Mouse (Mus musculus) liver, embryonic 13.5 days (tissue): ENCODE results near the gene Mdfic. TPM values are rescaled to one million over a fixed set of nuclear protein-coding genes. Genes with fewer than 3 reads are reported as not detected.

ENCODE experiments used
- ATAC-seq: fragments of 200-750 bp; cut with Nextera tagmentation; 2 replicates; pipeline ENCODE4 v1.8.0; 2017; ENCODE audit warnings: low read depth, mild to moderate bottlenecking, moderate number of reproducible peaks, moderate library complexity
- DNase-seq: peaks from one replicate; pipeline ENCODE4 v3.0.0; 2022
- H3K27ac ChIP-seq: fragments of 300-500 bp; sonication (generic); 2 replicates; pipeline ENCODE4 v1.5.1; 2015; ENCODE audit warnings: moderate library complexity, mild to moderate bottlenecking, inconsistent platforms
- H3K27me3 ChIP-seq: fragments of 300-500 bp; sonication (generic); 2 replicates; pipeline ENCODE4 v1.6.1; 2015; ENCODE audit warnings: mild to moderate bottlenecking, inconsistent platforms
- H3K36me3 ChIP-seq: fragments of 300-500 bp; sonication (generic); 2 replicates; pipeline ENCODE4 v1.6.1; 2015; ENCODE audit warnings: mild to moderate bottlenecking, inconsistent platforms
- H3K4me1 ChIP-seq: fragments of 300-500 bp; sonication (generic); replicated peaks from 2 replicates; pipeline ENCODE4 v1.6.1; 2015; ENCODE audit warnings: inconsistent platforms
- H3K4me2 ChIP-seq: fragments of 300-500 bp; sonication (generic); 2 replicates; pipeline ENCODE4 v1.6.1; 2015; ENCODE audit warnings: inconsistent platforms, mild to moderate bottlenecking, moderate library complexity
- H3K4me3 ChIP-seq: fragments of 300-500 bp; sonication (generic); replicated peaks from 2 replicates; pipeline ENCODE4 v1.5.1; 2015; ENCODE audit warnings: mild to moderate bottlenecking, inconsistent platforms
- H3K9ac ChIP-seq: fragments of 300-500 bp; sonication (generic); 2 replicates; pipeline ENCODE4 v1.6.1; 2015; ENCODE audit warnings: mild to moderate bottlenecking, inconsistent platforms
- H3K9me3 ChIP-seq: fragments of 300-500 bp; sonication (generic); replicated peaks from 2 replicates; pipeline ENCODE4 v1.6.1; 2016; ENCODE audit warnings: inconsistent platforms
- WGBS: fragments of 180-500 bp; shearing (Covaris S2); methylation state at CpG from one replicate; pipeline ENCODE4 v1.1.7; 2015; ENCODE audit not compliant: insufficient replicate concordance; 5-methylcytosine and 5-hydroxymethylcytosine counted together
- polyA plus RNA-seq: library from polyadenylated mRNA; unstranded; fragments of >200 nt; fragmentation: Nextera tagmentation; extraction: Ambion mirVana; gene quantifications from 2 replicates; pipeline ENCODE4 v1.2.1, GENCODE M21; 2015

Mdfic gene
- polyA plus RNA-seq, 1 experiment from 2014 or later = 0.96 TPM

DNA sequence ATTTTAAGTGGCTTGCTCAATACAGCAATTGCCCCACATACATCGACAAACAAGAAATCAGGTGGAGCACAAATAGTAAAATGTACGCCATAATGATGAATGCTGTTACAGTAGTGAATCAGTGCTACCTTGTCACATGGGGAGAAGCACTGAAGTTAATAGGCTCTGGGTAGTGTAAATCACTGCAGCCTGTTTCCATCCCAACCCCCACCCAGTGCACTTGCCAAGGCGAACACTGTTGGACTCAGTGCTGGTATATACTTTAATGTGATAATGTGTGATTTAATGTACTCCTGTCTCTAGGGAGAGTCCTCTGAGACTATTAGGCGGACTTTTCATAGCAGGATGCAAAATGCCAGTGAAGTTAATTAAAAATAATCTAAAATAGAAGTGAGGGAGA is 3.8 kb downstream of the Mdfic start:
- 72% methylated on average over 4 of the region's 4 CpGs for WGBS
- Histone ChIP-seq H3K27me3 (peaks cover 18% of the 10 kb centered on the region), H3K4me2 (no peak overlapping the region), H3K9me3 (no peaks in the 10 kb centered on the region), H3K36me3 (no peaks in the 10 kb centered on the region), H3K9ac (no peak overlapping the region), H3K27ac (no peak overlapping the region), H3K4me3 (no peak overlapping the region), H3K4me1 (no peaks in the 10 kb centered on the region)
- DNase-seq = no peak
- no peak for ATAC-seq

DNA sequence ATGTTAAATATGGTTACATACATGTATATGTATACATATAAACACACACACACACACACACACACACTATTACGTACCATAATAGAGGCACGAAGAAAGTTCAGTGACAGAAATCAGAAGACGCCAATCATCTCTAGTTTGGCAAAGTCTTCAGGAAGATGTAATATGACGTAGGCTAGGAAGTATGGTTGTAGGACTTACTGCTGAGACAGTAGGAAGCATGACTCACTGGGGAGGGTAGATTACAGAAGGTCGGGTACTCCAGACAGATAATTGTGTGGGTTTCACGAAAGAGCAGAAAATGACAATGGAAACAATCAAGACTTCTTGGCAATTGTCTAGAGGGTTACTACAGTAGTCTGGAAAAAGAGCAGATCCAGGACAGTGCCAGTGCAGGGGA is 6.0 kb downstream of the Mdfic start:
- H3K27ac ChIP-seq = no peak overlapping the region
- no peaks in the 10 kb centered on the region for H3K9me3 ChIP-seq
- H3K27me3 ChIP-seq = peaks cover 2% of the 10 kb centered on the region
- WGBS = 40% methylated on average over 6 of the region's 6 CpGs
- H3K4me2 ChIP-seq = no peak overlapping the region
- no peak overlapping the region for H3K4me3 ChIP-seq
- H3K4me1 ChIP-seq = no peaks in the 10 kb centered on the region
- ATAC-seq (0 out of 2 replicates have a peak, but pooled peaks have one; percentile 29), DNase-seq (no peak)
- H3K9ac ChIP-seq = no peak overlapping the region
- no peaks in the 10 kb centered on the region for H3K36me3 ChIP-seq

DNA sequence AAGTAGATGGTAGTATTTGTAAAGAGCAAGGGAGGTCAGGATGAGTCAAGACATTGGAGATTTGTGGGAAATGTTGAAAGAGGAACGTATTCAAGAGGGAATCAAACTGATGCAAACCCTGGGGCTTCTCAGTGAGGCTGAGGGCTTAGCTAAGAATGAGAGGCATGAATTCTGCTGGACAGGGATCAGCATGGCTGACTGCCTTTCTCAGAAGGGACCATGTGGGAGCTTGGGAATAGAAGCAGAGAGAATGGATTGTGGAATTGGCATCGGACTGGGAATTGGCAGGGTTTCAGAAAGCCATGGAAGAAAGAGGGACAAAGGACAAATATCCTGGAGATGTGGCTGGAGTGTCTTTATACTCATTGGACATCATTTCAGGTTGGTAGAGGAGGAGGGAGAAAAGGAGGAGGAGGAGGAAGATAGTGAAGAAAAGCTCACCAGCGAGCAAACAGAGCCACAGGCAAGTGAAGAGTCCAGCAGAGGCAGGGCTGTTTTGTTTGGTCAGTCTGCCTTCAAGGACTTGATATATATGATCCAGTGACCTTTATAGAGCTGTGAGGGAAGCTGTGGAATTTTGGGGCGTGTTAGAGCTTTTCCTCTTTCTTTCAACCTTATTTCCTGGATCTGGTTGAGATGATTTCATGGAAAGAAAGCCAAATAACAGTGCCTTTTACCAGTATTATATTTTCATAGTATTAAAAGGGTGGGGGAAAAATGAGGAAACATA is 7.4 kb downstream of the Mdfic start:
- Histone ChIP-seq H3K4me2 (no peak overlapping the region), H3K4me3 (no peak overlapping the region), H3K9me3 (no peaks in the 10 kb centered on the region), H3K36me3 (no peaks in the 10 kb centered on the region), H3K4me1 (no peaks in the 10 kb centered on the region), H3K9ac (no peak overlapping the region), H3K27ac (no peak overlapping the region), H3K27me3 (no peaks in the 10 kb centered on the region)
- no peak for DNase-seq
- WGBS = 41% methylated on average over 4 of the region's 4 CpGs
- no peak for ATAC-seq

DNA sequence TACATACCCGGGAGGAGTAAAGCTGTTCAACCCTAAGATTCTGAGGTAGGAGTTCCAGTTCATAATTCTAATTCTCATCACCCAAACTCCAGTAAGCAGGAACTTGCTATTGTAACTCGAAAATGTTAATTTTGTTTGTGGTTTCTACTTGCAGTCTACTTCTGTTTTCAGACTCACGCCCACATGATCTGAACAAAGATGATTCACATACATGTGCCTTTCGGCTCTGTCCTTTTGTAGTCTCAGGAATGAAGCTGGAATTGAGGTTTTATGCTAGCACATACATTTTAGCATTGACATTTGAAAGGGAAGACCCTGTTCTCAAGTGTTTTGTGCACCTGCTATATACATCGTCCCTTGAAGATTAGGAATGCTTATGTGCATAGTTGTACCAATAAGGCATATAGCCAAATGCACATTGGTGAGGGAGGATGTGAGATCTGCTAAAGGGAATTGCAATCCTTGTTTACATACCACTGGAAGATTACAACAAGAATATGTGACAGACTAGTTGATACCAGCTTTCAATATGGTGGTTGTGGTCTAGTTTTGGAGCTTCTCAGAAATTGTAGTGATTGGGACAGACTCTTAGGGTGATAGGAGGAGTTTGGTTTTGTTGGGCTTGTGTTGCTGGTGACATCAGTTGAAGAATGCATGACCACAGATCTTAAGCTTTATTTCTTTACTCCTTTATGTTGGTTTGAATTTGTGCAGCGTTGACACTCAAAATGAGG is 8.6 kb downstream of the Mdfic start:
- H3K4me3 ChIP-seq = no peak overlapping the region
- H3K27me3 ChIP-seq = no peaks in the 10 kb centered on the region
- WGBS = 55% methylated on average over 6 of the region's 6 CpGs
- H3K9ac ChIP-seq = no peak overlapping the region
- no peaks in the 10 kb centered on the region for H3K9me3 ChIP-seq
- H3K36me3 ChIP-seq = no peaks in the 10 kb centered on the region
- no peaks in the 10 kb centered on the region for H3K4me1 ChIP-seq
- no peak for DNase-seq
- H3K27ac ChIP-seq = no peak overlapping the region
- H3K4me2 ChIP-seq = no peak overlapping the region
- ATAC-seq = no peak

DNA sequence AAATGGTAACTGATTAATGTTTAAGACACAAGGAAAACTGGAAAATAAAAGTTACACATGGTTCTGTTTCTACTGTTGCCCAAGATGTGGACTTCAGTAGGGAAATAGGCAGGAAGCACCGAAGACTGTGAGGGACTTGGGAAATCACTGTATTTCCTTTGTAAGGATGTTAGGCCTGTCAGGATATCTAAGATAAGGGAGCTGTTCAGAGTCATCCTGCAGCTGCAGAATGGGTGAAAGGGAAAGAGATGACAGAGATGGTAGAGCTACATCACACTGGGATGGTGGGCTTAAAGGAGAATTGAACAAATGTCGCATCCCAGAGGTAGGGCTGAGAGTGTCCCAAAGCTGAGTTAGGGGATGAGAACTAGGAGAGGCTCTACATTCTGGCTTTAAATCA is 9.8 kb downstream of the Mdfic start:
- no peak overlapping the region for H3K4me3 ChIP-seq
- H3K9me3 ChIP-seq = no peaks in the 10 kb centered on the region
- no peaks in the 10 kb centered on the region for H3K36me3 ChIP-seq
- H3K4me2 ChIP-seq = no peak overlapping the region
- WGBS = 36% methylated on average over 2 of the region's 2 CpGs
- ATAC-seq (no peak), DNase-seq (no peak)
- H3K9ac ChIP-seq = no peak overlapping the region
- H3K27ac ChIP-seq = no peak overlapping the region
- H3K4me1 ChIP-seq = no peaks in the 10 kb centered on the region
- H3K27me3 ChIP-seq = no peaks in the 10 kb centered on the region

DNA sequence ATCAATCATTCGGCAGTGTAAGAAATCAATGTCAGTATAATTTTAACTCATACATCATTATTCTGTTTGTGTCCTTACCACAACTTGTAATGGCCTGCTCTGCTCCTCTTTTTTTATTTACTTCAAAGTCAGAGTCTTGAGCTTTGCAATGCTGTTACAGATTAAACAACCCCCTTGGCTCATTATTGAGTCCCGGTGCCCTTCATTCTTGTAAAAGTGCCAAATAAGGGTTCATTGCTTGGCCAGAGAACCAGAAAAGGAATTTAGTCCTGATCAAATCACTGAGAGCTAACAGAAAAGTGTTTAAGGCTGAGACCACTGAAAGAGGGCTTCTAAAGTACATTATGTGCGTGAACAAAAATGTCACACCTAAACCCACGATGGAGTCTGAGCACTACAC is 10.2 kb downstream of the Mdfic start:
- Histone ChIP-seq H3K9ac (no peak overlapping the region), H3K4me1 (no peaks in the 10 kb centered on the region), H3K4me3 (no peak overlapping the region), H3K36me3 (no peaks in the 10 kb centered on the region), H3K4me2 (no peak overlapping the region), H3K9me3 (no peaks in the 10 kb centered on the region), H3K27me3 (no peaks in the 10 kb centered on the region), H3K27ac (no peak overlapping the region)
- ATAC-seq (no peak), DNase-seq (no peak)
- WGBS = 71% methylated on average over 4 of the region's 4 CpGs

DNA sequence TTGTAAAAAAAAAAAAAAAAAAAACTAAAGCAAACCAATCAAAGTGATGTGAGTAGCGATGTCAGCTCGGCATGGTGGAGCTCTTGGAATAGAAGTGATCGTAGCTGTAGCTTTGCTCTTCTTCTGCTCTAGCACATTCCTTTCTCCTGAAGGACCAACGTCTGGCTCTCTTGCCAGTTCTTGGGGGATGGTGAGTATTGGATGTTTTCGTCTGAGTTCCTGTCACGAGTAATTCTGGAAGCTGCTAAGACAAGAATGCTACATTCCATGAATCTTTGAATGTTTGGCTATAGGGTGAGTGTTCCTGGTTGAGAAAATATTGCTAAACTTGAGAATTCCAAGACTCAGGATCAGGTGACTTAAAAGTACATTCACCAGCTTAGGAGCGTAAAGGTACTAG is 11.0 kb downstream of the Mdfic start:
- DNase-seq (no peak), ATAC-seq (no peak)
- no peaks in the 10 kb centered on the region for H3K27me3 ChIP-seq
- no peaks in the 10 kb centered on the region for H3K36me3 ChIP-seq
- no peaks in the 10 kb centered on the region for H3K4me1 ChIP-seq
- 55% methylated on average over 7 of the region's 7 CpGs for WGBS
- no peak overlapping the region for H3K9ac ChIP-seq
- H3K4me2 ChIP-seq = no peak overlapping the region
- H3K9me3 ChIP-seq = no peaks in the 10 kb centered on the region
- H3K27ac ChIP-seq = no peak overlapping the region
- H3K4me3 ChIP-seq = no peak overlapping the region

DNA sequence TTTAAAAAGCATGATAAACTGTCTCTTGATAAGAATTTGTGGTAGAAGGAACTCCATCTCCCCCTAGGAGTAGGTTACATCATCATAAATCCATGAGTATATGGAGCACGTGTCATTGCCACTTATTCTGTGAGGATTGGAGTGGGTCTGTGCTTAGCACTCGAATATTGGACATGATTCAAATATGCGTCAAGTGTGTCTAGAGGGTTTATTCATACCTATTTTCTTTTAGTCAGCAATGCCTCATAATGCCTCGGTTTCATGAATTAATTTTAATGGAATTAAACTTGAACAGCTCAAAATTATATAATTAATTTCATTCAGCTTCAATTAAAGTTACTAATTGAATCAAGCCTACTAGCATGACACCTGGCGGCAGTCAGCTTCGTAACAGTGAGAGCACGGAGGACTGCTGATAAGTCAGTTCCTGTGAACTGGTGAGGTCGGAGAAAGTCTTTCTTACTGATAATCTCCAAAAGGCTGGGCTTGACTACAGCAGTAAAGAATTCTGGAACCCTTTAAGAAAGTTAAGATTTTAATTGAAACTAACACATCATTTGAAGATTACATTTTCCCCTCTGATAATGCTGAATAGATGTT is 17.0 kb downstream of the Mdfic start:
- ATAC-seq (no peak), DNase-seq (no peak)
- Histone ChIP-seq H3K27ac (no peak overlapping the region), H3K36me3 (no peaks in the 10 kb centered on the region), H3K4me3 (no peak overlapping the region), H3K4me1 (peaks cover 10% of the 10 kb centered on the region; the same call in 1 of the 2 replicates), H3K9ac (no peak overlapping the region), H3K27me3 (no peaks in the 10 kb centered on the region), H3K9me3 (no peaks in the 10 kb centered on the region), H3K4me2 (no peak overlapping the region)
- 37% methylated on average over 8 of the region's 8 CpGs for WGBS

DNA sequence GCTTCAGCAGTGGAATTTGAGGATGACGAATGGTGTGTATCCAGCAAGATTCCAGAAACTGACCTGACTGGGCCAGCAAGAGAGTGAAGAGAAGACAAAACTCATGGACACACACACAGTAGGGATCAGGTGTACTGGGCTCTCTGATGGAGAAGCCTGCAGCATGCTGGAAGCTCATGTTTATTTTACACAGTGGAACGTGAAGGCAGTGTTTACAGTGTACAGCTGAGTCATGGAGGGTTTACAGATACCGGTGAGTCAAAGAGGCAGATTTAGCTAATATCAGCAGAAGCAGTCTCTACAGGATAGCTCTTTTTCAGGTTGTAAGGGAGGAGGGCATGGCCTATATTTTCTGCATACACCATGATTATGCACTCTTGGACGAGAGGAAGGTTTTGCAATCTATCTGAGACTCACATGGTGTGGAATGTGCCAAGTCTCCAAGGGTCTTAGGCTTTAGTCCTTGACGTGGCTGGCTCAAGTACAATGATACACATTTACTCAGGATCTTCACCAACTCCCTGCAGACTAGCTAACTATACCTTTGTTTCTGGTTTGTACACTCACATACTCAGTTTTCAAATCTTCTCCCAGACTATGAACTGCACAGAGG is 18.0 kb downstream of the Mdfic start:
- peak; percentile 54; the same call in 1 of the 2 replicates for ATAC-seq
- Histone ChIP-seq H3K36me3 (no peaks in the 10 kb centered on the region), H3K27ac (no peak overlapping the region)

DNA sequence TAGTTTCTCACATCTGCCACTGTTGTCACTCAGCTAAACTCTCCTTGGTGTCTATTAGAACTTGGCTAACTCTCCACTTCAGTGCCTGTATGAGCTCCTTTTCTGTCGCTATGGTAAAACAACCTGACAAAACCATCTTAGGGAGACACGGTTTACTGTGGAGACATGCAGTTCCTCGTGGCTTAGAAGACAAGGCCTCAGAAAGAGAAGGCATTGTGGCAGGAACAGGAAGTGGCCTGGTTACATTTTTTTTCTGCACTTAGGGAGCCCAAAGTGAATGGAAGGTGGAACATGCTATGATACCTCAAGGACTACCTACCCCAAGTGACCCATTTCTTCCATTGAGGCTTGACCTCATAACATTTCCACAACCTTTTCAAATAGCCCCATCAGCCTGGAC is 18.7 kb downstream of the Mdfic start:
- WGBS = 22% methylated on average over 3 of the region's 3 CpGs
- ATAC-seq (no peak), DNase-seq (no peak)
- H3K4me1 ChIP-seq = peaks cover 18% of the 10 kb centered on the region
- H3K4me3 ChIP-seq = no peak overlapping the region
- no peak overlapping the region for H3K27ac ChIP-seq
- H3K4me2 ChIP-seq = no peak overlapping the region
- H3K36me3 ChIP-seq = no peaks in the 10 kb centered on the region
- no peaks in the 10 kb centered on the region for H3K27me3 ChIP-seq
- H3K9me3 ChIP-seq = no peaks in the 10 kb centered on the region
- H3K9ac ChIP-seq = no peak overlapping the region

More for the DNA sequence above, 18.0 kb downstream of the Mdfic start:
- WGBS = 32% methylated on average over 5 of the region's 5 CpGs
- H3K27me3 ChIP-seq = no peaks in the 10 kb centered on the region
- H3K9me3 ChIP-seq = no peaks in the 10 kb centered on the region
- H3K4me1 ChIP-seq = peaks cover 13% of the 10 kb centered on the region
- H3K9ac ChIP-seq = no peak overlapping the region
- H3K4me2 ChIP-seq = no peak overlapping the region
- H3K4me3 ChIP-seq = no peak overlapping the region
- DNase-seq = no peak

DNA sequence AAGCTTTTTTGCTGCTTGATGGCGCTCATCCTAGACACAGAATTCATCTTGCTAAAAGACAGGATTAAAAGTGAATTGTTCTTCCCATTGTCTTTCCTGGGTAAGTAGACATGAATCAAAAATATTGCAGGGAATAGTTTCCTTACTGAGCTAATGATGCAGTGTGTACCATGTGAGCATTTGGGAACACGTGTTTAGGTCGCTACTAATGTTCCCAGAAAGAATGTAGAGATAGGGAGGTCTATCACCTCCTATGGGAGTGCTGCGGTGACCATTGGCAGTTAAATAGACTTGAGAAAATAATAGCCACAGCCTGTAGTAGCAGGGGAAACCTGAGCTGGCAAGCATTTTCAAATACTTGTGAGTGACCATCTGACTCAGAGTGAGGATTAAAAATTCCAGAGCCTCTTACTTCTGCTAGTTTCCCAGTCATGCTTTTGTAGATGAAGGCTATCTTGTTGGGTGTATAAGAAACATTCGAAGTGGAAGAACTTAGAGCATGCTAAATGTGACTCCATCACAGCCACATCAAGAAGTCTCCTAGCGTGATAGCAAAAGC is 22.2 kb downstream of the Mdfic start:
- H3K9me3 ChIP-seq = no peaks in the 10 kb centered on the region
- DNase-seq = no peak
- 63% methylated on average over 6 of the region's 6 CpGs for WGBS
- H3K4me2 ChIP-seq = no peak overlapping the region
- no peak overlapping the region for H3K27ac ChIP-seq
- no peaks in the 10 kb centered on the region for H3K27me3 ChIP-seq
- peaks cover 18% of the 10 kb centered on the region for H3K4me1 ChIP-seq
- H3K9ac ChIP-seq = no peak overlapping the region
- H3K4me3 ChIP-seq = no peak overlapping the region
- H3K36me3 ChIP-seq = 0 out of 2 replicates have a peak, but pooled peaks cover 3% of the 10 kb centered on the region
- no peak for ATAC-seq
